Comparison of ENCODE assay signal across 14 mouse cellular contexts in genomic region chr2:118445696-118446674, GRCm38 (mm10). TPM values are rescaled to one million over a fixed set of nuclear protein-coding genes. Genes with fewer than 3 reads are reported as not detected.
DNase-seq lines count a peak whose midpoint lies in the region; ATAC-seq lines count a peak whose summit lies in the region.
"Had no signal": no experiment of that assay in that cellular context is flagged by ENCODE, and none has a peak within 500 bp of the region (broad histone marks: within the 10 kb centered on the region; RNA-seq: fewer than 3 reads in every experiment).

No protein-coding gene starts in this region.

- DNase-seq in layer of hippocampus, adult 9-11 months: peak; percentile 43
- no peak for DNase-seq in layer of hippocampus, postnatal 36 days
- peak; percentile 52 for DNase-seq in right cerebral cortex, postnatal 14 days
- DNase-seq in right cerebral cortex, adult 18-20 months: no peak
- DNase-seq in right cerebral cortex, postnatal 4 days: peak; percentile 66
- no peak for DNase-seq in kidney, adult 11 months
- DNase-seq in thymus, postnatal 36 days: no peak
- DNase-seq: gastrocnemius, postnatal 36 days; kidney, postnatal 25 days; liver; lung, postnatal 10 days had no signal

- no peak overlapping the region for H3K9ac ChIP-seq in forebrain, embryonic 16.5 days (replicated peaks; ENCODE audit: low read depth, low read length)

- peaks cover 5% of the 10 kb centered on the region for H3K36me3 ChIP-seq in forebrain, embryonic 16.5 days (ENCODE audit: control insufficient read depth, insufficient read depth)

- no peaks in the 10 kb centered on the region for H3K9me3 ChIP-seq in forebrain, embryonic 16.5 days (ENCODE audit: control insufficient read depth, low read length)

- H3K4me2 ChIP-seq in forebrain, embryonic 16.5 days (ENCODE audit: low read length): 0 out of 2 replicates have a peak overlapping the region, but pooled peaks have one; percentile 19

- no peaks in the 10 kb centered on the region for H3K27me3 ChIP-seq in forebrain, embryonic 16.5 days (replicated peaks; ENCODE audit: control insufficient read depth, insufficient read depth, low read length)

- peaks cover 13% of the 10 kb centered on the region for H3K4me1 ChIP-seq in forebrain, embryonic 16.5 days (replicated peaks; ENCODE audit: control insufficient read depth, insufficient read depth, low read length)

- peak overlapping the region; percentile 50 for H3K27ac ChIP-seq in forebrain, embryonic 16.5 days (ENCODE audit: low read length)
- H3K27ac ChIP-seq: stomach, postnatal 0 days had no signal

- no peak overlapping the region for H3K4me3 ChIP-seq in forebrain, embryonic 16.5 days (replicated peaks; ENCODE audit: low read length)
- H3K4me3 ChIP-seq: erythroblast, embryonic 14.5 days had no signal

- WGBS in forebrain, embryonic 16.5 days: 9% methylated on average over 13 of the region's 13 CpGs

- ATAC-seq in forebrain, embryonic 16.5 days: peak; percentile 90

RNA-seq across cellular contexts. Expression of gene Srp14, which starts 33.5 kb away (rescaled TPM):
- 100 to 1,000 TPM; 168 to 197 TPM for total RNA-seq in layer of hippocampus, postnatal 36 days (2021)
- 316 and 322 TPM in 2 replicates for polyA plus RNA-seq in forebrain, embryonic 16.5 days (2015; fragmentation: Nextera tagmentation; extraction: Ambion mirVana)

RNA-seq across cellular contexts. Expression of gene Eif2ak4, which starts 57.6 kb away (rescaled TPM):
- 10 to 100 TPM; 23.5 to 25.6 TPM for total RNA-seq in layer of hippocampus, postnatal 36 days (2021)
- 9.3 and 9.8 TPM in 2 replicates for polyA plus RNA-seq in forebrain, embryonic 16.5 days (2015; fragmentation: Nextera tagmentation; extraction: Ambion mirVana)

Comparison
In these comparisons a context has a peak if more than half of its experiments do, and no peak if none do; other contexts are left out.
1. DNase-seq: peak in layer of hippocampus, adult 9-11 months (single experiment), right cerebral cortex, postnatal 14 days (single experiment) and right cerebral cortex, postnatal 4 days (single experiment); none in layer of hippocampus, postnatal 36 days (0 of 2), right cerebral cortex, adult 18-20 months (single experiment), kidney, adult 11 months (single experiment) and thymus, postnatal 36 days (0 of 2).